Mouse (Mus musculus): ENCODE results near the gene Acmsd.

Acmsd gene

GRCm38 (mm10) chr1:127776246-127776645, 47.0 kb downstream of the Acmsd start:
- DNase-seq = no peak

GRCm38 (mm10) chr1:127778611-127779010, 49.4 kb downstream of the Acmsd start:
- DNase-seq = no peak

GRCm38 (mm10) chr1:127780142-127780541, 50.9 kb downstream of the Acmsd start:
- DNase-seq = no peak

- DNase-seq = no peak
Measured at GRCm38 (mm10) chr1:127780849-127781248, 51.6 kb downstream of the Acmsd start.

- DNase-seq = no peak
Measured at GRCm38 (mm10) chr1:127783862-127784261, 54.6 kb downstream of the Acmsd start.

- DNase-seq = no peak
Measured at GRCm38 (mm10) chr1:127785882-127786281, 56.7 kb downstream of the Acmsd start.

- DNase-seq = no peak
Measured at GRCm38 (mm10) chr1:127788943-127789342, 59.7 kb downstream of the Acmsd start.

- DNase-seq = no peak
Measured at GRCm38 (mm10) chr1:127793459-127793858, 64.2 kb downstream of the Acmsd start.

GRCm38 (mm10) chr1:127795087-127795769, 66.0 kb downstream of the Acmsd start:
- DNase-seq = no peak

- no peak for DNase-seq
Measured at GRCm38 (mm10) chr1:127796341-127796740, 67.1 kb downstream of the Acmsd start.

- no peak for DNase-seq
Measured at GRCm38 (mm10) chr1:127796752-127797151, 67.5 kb downstream of the Acmsd start.

GRCm38 (mm10) chr1:127802916-127803315, 73.7 kb downstream of the Acmsd start:
- no peak for DNase-seq

GRCm38 (mm10) chr1:127808671-127809070, 79.5 kb downstream of the Acmsd start:
- DNase-seq = no peak

GRCm38 (mm10) chr1:127812929-127813328, 83.7 kb downstream of the Acmsd start:
- DNase-seq = no peak

GRCm38 (mm10) chr1:127816381-127816780, 87.2 kb downstream of the Acmsd start:
- no peak for DNase-seq
